Comparison of ENCODE assay signal across 8 mouse cellular contexts in the genomic region with DNA sequence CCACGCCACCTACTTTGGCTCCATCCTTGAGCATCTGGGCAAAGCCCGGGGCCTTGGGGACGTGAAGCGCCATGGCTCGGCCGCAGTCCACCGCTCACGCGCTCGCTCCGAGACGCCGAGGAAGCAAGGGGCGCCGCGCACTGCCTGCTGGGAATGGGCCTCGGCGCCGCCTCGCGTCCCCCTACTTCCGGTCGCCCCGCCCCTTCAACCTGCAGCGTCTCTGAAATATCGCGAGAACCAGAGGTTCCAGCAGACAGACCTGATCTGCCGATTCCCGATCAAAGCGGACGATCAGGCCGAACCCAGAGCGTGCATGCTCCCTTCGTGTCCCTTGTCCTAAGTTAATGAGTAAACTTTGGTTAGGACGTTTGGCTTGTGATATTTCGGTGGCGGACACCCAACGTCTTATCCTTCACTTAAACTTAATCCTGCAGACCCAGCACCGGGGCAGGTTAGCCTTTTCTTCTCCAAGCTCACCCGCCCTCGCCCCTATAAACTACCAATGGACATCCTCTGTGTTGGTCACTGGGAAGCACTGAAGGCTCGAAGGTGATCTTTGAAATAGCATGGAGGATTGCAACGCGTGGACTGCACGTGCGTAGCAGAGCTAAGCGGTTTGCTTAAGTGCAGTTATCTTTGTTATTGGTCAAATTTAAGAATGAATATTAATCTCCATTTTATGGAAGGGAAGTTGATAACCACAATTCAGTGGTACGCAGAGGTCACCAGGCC. TPM values are rescaled to one million over a fixed set of nuclear protein-coding genes. Genes with fewer than 3 reads are reported as not detected.
DNase-seq lines count a peak whose midpoint lies in the region; ATAC-seq and TF ChIP-seq lines count a peak whose summit lies in the region.

A gene (minus strand): TSS at position 158 of the 732 bp plus-strand sequence.

- H3K4me2 ChIP-seq in embryonic facial prominence, embryonic 13.5 days = peak within 1 kb of the TSS; percentile 81
- H3K4me2 ChIP-seq in limb, embryonic 12.5 days = peak within 1 kb of the TSS; percentile 83
- H3K4me2 ChIP-seq in midbrain, embryonic 15.5 days = peak within 1 kb of the TSS; percentile 63

- H3K9me3 ChIP-seq in embryonic facial prominence, embryonic 13.5 days = no peaks in the 10 kb centered on the region
- no peaks in the 10 kb centered on the region for H3K9me3 ChIP-seq in limb, embryonic 12.5 days
- no peaks in the 10 kb centered on the region for H3K9me3 ChIP-seq in midbrain, embryonic 15.5 days

- H3K27ac ChIP-seq in embryonic facial prominence, embryonic 13.5 days = peak within 1 kb of the TSS; percentile 83
- H3K27ac ChIP-seq in kidney, adult 2 months (ENCODE audit: insufficient read depth, low read depth, low read length) = peak within 1 kb of the TSS; percentile 74
- peak within 1 kb of the TSS; percentile 90 for H3K27ac ChIP-seq in limb, embryonic 12.5 days
- peak within 1 kb of the TSS; percentile 84 for H3K27ac ChIP-seq in midbrain, embryonic 15.5 days
- H3K27ac ChIP-seq in spleen, adult 2 months (ENCODE audit: insufficient read depth, low read length) = peak within 1 kb of the TSS; percentile 81

- peak; percentile 93 for ATAC-seq in embryonic facial prominence, embryonic 13.5 days (ENCODE audit: insufficient number of reproducible peaks, insufficient read depth, low FRiP score, low TSS enrichment, low read depth)
- ATAC-seq in limb, embryonic 12.5 days (ENCODE audit: insufficient number of reproducible peaks, insufficient read depth, low FRiP score, low TSS enrichment, low read depth) = peak; percentile 93
- peak; percentile 97 for ATAC-seq in midbrain, embryonic 15.5 days (replicated peaks)

- no peak for TF ChIP-seq CTCF in kidney, adult 2 months (conservative IDR thresholded peaks at IDR 0.05; ENCODE audit: insufficient read depth, insufficient read length, low read depth, low read length)
- peak; percentile 1; the same call in 1 of the 2 replicates for TF ChIP-seq CTCF in spleen, adult 2 months (IDR thresholded peaks at IDR 0.05; ENCODE audit: extremely low read depth, insufficient read depth, insufficient read length, insufficient replicate concordance)

- H3K36me3 ChIP-seq in embryonic facial prominence, embryonic 13.5 days = peaks cover 30% of the 10 kb centered on the region
- H3K36me3 ChIP-seq in kidney, adult 2 months (ENCODE audit: control insufficient read depth, insufficient read depth, low read length) = no peaks in the 10 kb centered on the region
- peaks cover 32% of the 10 kb centered on the region for H3K36me3 ChIP-seq in limb, embryonic 12.5 days
- peaks cover 17% of the 10 kb centered on the region for H3K36me3 ChIP-seq in midbrain, embryonic 15.5 days (replicated peaks)
- H3K36me3 ChIP-seq in spleen, adult 2 months (ENCODE audit: control insufficient read depth, insufficient read depth, low read length) = peaks cover 9% of the 10 kb centered on the region

- H3K9ac ChIP-seq in embryonic facial prominence, embryonic 13.5 days = peak within 1 kb of the TSS; percentile 96
- H3K9ac ChIP-seq in limb, embryonic 12.5 days (replicated peaks) = peak within 1 kb of the TSS; percentile 98
- H3K9ac ChIP-seq in midbrain, embryonic 15.5 days = peak within 1 kb of the TSS; percentile 85

- DNase-seq in 3134 (ENCODE audit: extremely low read depth, insufficient read length, low spot score) = peak; percentile 95
- peak; percentile 97 to 98 for DNase-seq in adrenal gland, postnatal 36 days
- DNase-seq in heart, adult 18-20 months = peak; percentile 98
- peak; percentile 99 for DNase-seq in kidney, adult 2 months
- peak; percentile 95 to 97 for DNase-seq in spleen, adult 2 months (ENCODE audit: low read depth in 1 of 2, low spot score in 2 of 2)

- H3K27me3 ChIP-seq in embryonic facial prominence, embryonic 13.5 days = no peaks in the 10 kb centered on the region
- H3K27me3 ChIP-seq in kidney, adult 2 months (replicated peaks; ENCODE audit: control insufficient read depth, insufficient read depth, low read length) = no peaks in the 10 kb centered on the region
- no peaks in the 10 kb centered on the region for H3K27me3 ChIP-seq in limb, embryonic 12.5 days
- H3K27me3 ChIP-seq in midbrain, embryonic 15.5 days (replicated peaks) = no peaks in the 10 kb centered on the region
- H3K27me3 ChIP-seq in spleen, adult 2 months (ENCODE audit: control insufficient read depth, insufficient read depth, low read length) = no peaks in the 10 kb centered on the region

- peak within 1 kb of the TSS; percentile 86 for H3K4me3 ChIP-seq in embryonic facial prominence, embryonic 13.5 days
- peak within 1 kb of the TSS; percentile 85 for H3K4me3 ChIP-seq in kidney, adult 2 months (ENCODE audit: insufficient read depth, low read depth, low read length)
- H3K4me3 ChIP-seq in limb, embryonic 12.5 days (replicated peaks) = peak within 1 kb of the TSS; percentile 92
- H3K4me3 ChIP-seq in midbrain, embryonic 15.5 days = peak within 1 kb of the TSS; percentile 60
- H3K4me3 ChIP-seq in spleen, adult 2 months (ENCODE audit: extremely low read depth, insufficient read depth, insufficient read length) = peak within 1 kb of the TSS; percentile 94

- TF ChIP-seq POLR2A in kidney, adult 2 months (IDR thresholded peaks at IDR 0.05; ENCODE audit: low read depth, low read length) = peak; percentile 49
- TF ChIP-seq POLR2A in spleen, adult 2 months (IDR thresholded peaks at IDR 0.05; ENCODE audit: low read depth, low read length) = peak; percentile 58

- WGBS in embryonic facial prominence, embryonic 13.5 days = 1% methylated on average over 48 of the region's 48 CpGs
- under 1% methylated on average over 48 of the region's 48 CpGs for WGBS in kidney, adult 2 months
- WGBS in limb, embryonic 12.5 days = 1% methylated on average over 48 of the region's 48 CpGs
- WGBS in midbrain, embryonic 15.5 days = under 1% methylated on average over 48 of the region's 48 CpGs
- under 1% methylated on average over 48 of the region's 48 CpGs for WGBS in spleen, adult 2 months

- H3K4me1 ChIP-seq in embryonic facial prominence, embryonic 13.5 days = peaks cover 16% of the 10 kb centered on the region
- peaks cover 8% of the 10 kb centered on the region; the same call in 1 of the 2 replicates for H3K4me1 ChIP-seq in kidney, adult 2 months (ENCODE audit: control insufficient read depth, insufficient read depth, low read length)
- H3K4me1 ChIP-seq in limb, embryonic 12.5 days (replicated peaks) = peaks cover 13% of the 10 kb centered on the region
- H3K4me1 ChIP-seq in midbrain, embryonic 15.5 days = peaks cover 19% of the 10 kb centered on the region
- no peaks in the 10 kb centered on the region for H3K4me1 ChIP-seq in spleen, adult 2 months (ENCODE audit: control insufficient read depth, insufficient read depth, insufficient read length)

RNA-seq across cellular contexts. Expression of the gene that starts here (rescaled TPM):
- total RNA-seq in adrenal gland, postnatal 36 days (2021) = 100 to 1,000 TPM; 202 to 252 TPM
- polyA plus RNA-seq in embryonic facial prominence, embryonic 13.5 days (2015; fragmentation: Nextera tagmentation; extraction: Ambion mirVana) = 439 and 470 TPM in 2 replicates
- 100 to 1,000 TPM; 167 to 185 TPM for total RNA-seq in heart, adult 18-20 months (2021)
- 24.4 and 40.3 TPM in 2 replicates for polyA plus RNA-seq in kidney, adult 2 months (2012; rRNA removed)
- polyA plus RNA-seq in limb, embryonic 12.5 days (2016; fragmentation: Nextera tagmentation; extraction: Ambion mirVana) = 528 and 546 TPM in 2 replicates
- 400 and 416 TPM in 2 replicates for polyA plus RNA-seq in midbrain, embryonic 15.5 days (2015; fragmentation: Nextera tagmentation; extraction: Ambion mirVana)
- 14.5 and 15.0 TPM in 2 replicates for polyA plus RNA-seq in spleen, adult 2 months (2012; rRNA removed)

Comparison
In these comparisons a context has a peak if more than half of its experiments do, and no peak if none do; other contexts are left out.
1. Peak in every context shown above with its lines: DNase-seq, ATAC-seq, H3K4me3 ChIP-seq and H3K27ac ChIP-seq.